Mouse (Mus musculus): ENCODE data around the gene Dnal1.

- TF ChIP-seq CTCF (IDR thresholded peaks at IDR 0.05; ENCODE audit: low read depth, low read length) (no peak), TAL1 (conservative IDR thresholded peaks at IDR 0.05; ENCODE audit: low read depth, low read length) (no peak)
Measured at GRCm38 (mm10) chr12:84100071-84100470, 14.1 kb upstream of the Dnal1 start.

Measured in G1E (cell line).